In genomic region chr8:70440246-70440645, GRCm38 (mm10) we compare ENCODE assay signal across 8 mouse cellular contexts. TPM values are rescaled to one million over a fixed set of nuclear protein-coding genes. Genes with fewer than 3 reads are reported as not detected.
DNase-seq lines count a peak whose midpoint lies in the region; ATAC-seq lines count a peak whose summit lies in the region.
"Had no signal": no experiment of that assay in that cellular context is flagged by ENCODE, and none has a peak within 500 bp of the region (broad histone marks: within the 10 kb centered on the region; RNA-seq: fewer than 3 reads in every experiment).

No protein-coding gene starts in this region.

- no peak for DNase-seq in lung, postnatal 36 days
- DNase-seq in frontal cortex, postnatal 25 days (ENCODE audit: low spot score in 2 of 2): no peak
- no peak for DNase-seq in gastrocnemius, postnatal 10 days

- no peaks in the 10 kb centered on the region for H3K9me3 ChIP-seq in lung, embryonic 15.5 days
- no peaks in the 10 kb centered on the region for H3K9me3 ChIP-seq in embryonic facial prominence, embryonic 15.5 days (replicated peaks)
- H3K9me3 ChIP-seq in limb, embryonic 15.5 days: no peaks in the 10 kb centered on the region
- no peaks in the 10 kb centered on the region for H3K9me3 ChIP-seq in stomach, embryonic 16.5 days (replicated peaks; ENCODE audit: control insufficient read depth, low read length)

- no peak for ATAC-seq in lung, embryonic 15.5 days (ENCODE audit: borderline replicate concordance, extremely low read depth, low FRiP score, low TSS enrichment)
- ATAC-seq in embryonic facial prominence, embryonic 15.5 days (ENCODE audit: insufficient number of reproducible peaks, low FRiP score, low TSS enrichment, low read depth): no peak
- ATAC-seq in limb, embryonic 15.5 days (ENCODE audit: insufficient number of reproducible peaks, low FRiP score, low TSS enrichment, low read depth): no peak
- ATAC-seq in stomach, embryonic 16.5 days (ENCODE audit: insufficient read depth, low FRiP score): no peak

- H3K36me3 ChIP-seq in lung, embryonic 15.5 days: no peaks in the 10 kb centered on the region
- no peaks in the 10 kb centered on the region for H3K36me3 ChIP-seq in embryonic facial prominence, embryonic 15.5 days
- H3K36me3 ChIP-seq in limb, embryonic 15.5 days: peaks cover 4% of the 10 kb centered on the region; the same call in 1 of the 2 replicates
- no peaks in the 10 kb centered on the region for H3K36me3 ChIP-seq in stomach, embryonic 16.5 days (ENCODE audit: control insufficient read depth, insufficient read depth, low read length)

- no peaks in the 10 kb centered on the region for H3K27me3 ChIP-seq in lung, embryonic 15.5 days
- no peaks in the 10 kb centered on the region for H3K27me3 ChIP-seq in embryonic facial prominence, embryonic 15.5 days
- no peaks in the 10 kb centered on the region for H3K27me3 ChIP-seq in limb, embryonic 15.5 days
- no peaks in the 10 kb centered on the region for H3K27me3 ChIP-seq in stomach, embryonic 16.5 days (ENCODE audit: control insufficient read depth, insufficient read depth, low read length)

- 45% methylated on average over 3 of the region's 3 CpGs for WGBS in lung, embryonic 15.5 days
- WGBS in embryonic facial prominence, embryonic 15.5 days: 47% methylated on average over 3 of the region's 3 CpGs
- WGBS in limb, embryonic 15.5 days: 54% methylated on average over 3 of the region's 3 CpGs
- whole genome bisulfite sequencing in stomach, embryonic 16.5 days: 44% methylated on average over 3 of the region's 3 CpGs

- H3K27ac ChIP-seq in lung, embryonic 15.5 days: 0 out of 2 replicates have a peak overlapping the region, but pooled peaks have one; percentile 59
- H3K27ac ChIP-seq in embryonic facial prominence, embryonic 15.5 days (replicated peaks): no peak overlapping the region
- no peak overlapping the region for H3K27ac ChIP-seq in limb, embryonic 15.5 days
- H3K27ac ChIP-seq in stomach, embryonic 16.5 days (ENCODE audit: low read length): no peak overlapping the region

- peak overlapping the region; percentile 84 for H3K4me2 ChIP-seq in lung, embryonic 15.5 days
- peak overlapping the region; percentile 87 for H3K4me2 ChIP-seq in embryonic facial prominence, embryonic 15.5 days (replicated peaks)
- peak overlapping the region; percentile 87 for H3K4me2 ChIP-seq in limb, embryonic 15.5 days
- H3K4me2 ChIP-seq in stomach, embryonic 16.5 days (ENCODE audit: low read depth, low read length): peak overlapping the region; percentile 82

- no peak overlapping the region for H3K9ac ChIP-seq in lung, embryonic 15.5 days
- peak overlapping the region; percentile 56; the same call in 1 of the 2 replicates for H3K9ac ChIP-seq in embryonic facial prominence, embryonic 15.5 days
- no peak overlapping the region for H3K9ac ChIP-seq in limb, embryonic 15.5 days
- peak overlapping the region; percentile 74; the same call in 1 of the 2 replicates for H3K9ac ChIP-seq in stomach, embryonic 16.5 days (ENCODE audit: low read length)

- peaks cover 16% of the 10 kb centered on the region for H3K4me1 ChIP-seq in lung, embryonic 15.5 days
- peaks cover 16% of the 10 kb centered on the region for H3K4me1 ChIP-seq in embryonic facial prominence, embryonic 15.5 days
- H3K4me1 ChIP-seq in limb, embryonic 15.5 days: peaks cover 21% of the 10 kb centered on the region
- peaks cover 15% of the 10 kb centered on the region for H3K4me1 ChIP-seq in stomach, embryonic 16.5 days (ENCODE audit: control insufficient read depth, insufficient read depth, low read length)

- H3K4me3 ChIP-seq in lung, embryonic 15.5 days: peak overlapping the region; percentile 68
- H3K4me3 ChIP-seq in embryonic facial prominence, embryonic 15.5 days (replicated peaks): 0 out of 2 replicates have a peak overlapping the region, but pooled peaks have one; percentile 63
- H3K4me3 ChIP-seq in limb, embryonic 15.5 days: peak overlapping the region; percentile 58
- peak overlapping the region; percentile 69 for H3K4me3 ChIP-seq in stomach, embryonic 16.5 days (replicated peaks; ENCODE audit: low read length)

RNA-seq across cellular contexts. Expression of gene Crtc1, which starts 0.9 kb away (rescaled TPM):
- polyA plus RNA-seq in lung, embryonic 15.5 days (2015; fragmentation: Nextera tagmentation; extraction: Ambion mirVana): 14.2 and 17.6 TPM in 2 replicates
- 24.0 and 24.4 TPM in 2 replicates for polyA plus RNA-seq in embryonic facial prominence, embryonic 15.5 days (2015; fragmentation: Nextera tagmentation; extraction: Ambion mirVana)
- polyA plus RNA-seq in limb, embryonic 15.5 days (2015; fragmentation: Nextera tagmentation; extraction: Ambion mirVana): 22.2 and 22.4 TPM in 2 replicates
- 13.9 and 16.2 TPM in 2 replicates for polyA plus RNA-seq in stomach, embryonic 16.5 days (2015; fragmentation: Nextera tagmentation; extraction: Ambion mirVana)
- total RNA-seq in gastrocnemius, postnatal 10 days (2021): 10 to 100 TPM in 1 of 2 experiments, 1 to 10 TPM in 1; 8.9 to 12.0 TPM

RNA-seq across cellular contexts. Expression of gene Klhl26, which starts 36.5 kb away (rescaled TPM):
- 26.2 and 27.1 TPM in 2 replicates for polyA plus RNA-seq in lung, embryonic 15.5 days (2015; fragmentation: Nextera tagmentation; extraction: Ambion mirVana)
- polyA plus RNA-seq in embryonic facial prominence, embryonic 15.5 days (2015; fragmentation: Nextera tagmentation; extraction: Ambion mirVana): 27.6 and 28.1 TPM in 2 replicates
- 27.9 and 28.2 TPM in 2 replicates for polyA plus RNA-seq in limb, embryonic 15.5 days (2015; fragmentation: Nextera tagmentation; extraction: Ambion mirVana)
- 24.2 and 24.9 TPM in 2 replicates for polyA plus RNA-seq in stomach, embryonic 16.5 days (2015; fragmentation: Nextera tagmentation; extraction: Ambion mirVana)
- total RNA-seq in gastrocnemius, postnatal 10 days (2021): 1 to 10 TPM; 6.3 to 7.4 TPM

RNA-seq across cellular contexts. Expression of gene Tmem59l, which starts 46.9 kb away (rescaled TPM):
- polyA plus RNA-seq in lung, embryonic 15.5 days (2015; fragmentation: Nextera tagmentation; extraction: Ambion mirVana): 6.5 and 6.6 TPM in 2 replicates
- polyA plus RNA-seq in embryonic facial prominence, embryonic 15.5 days (2015; fragmentation: Nextera tagmentation; extraction: Ambion mirVana): 16.5 and 18.7 TPM in 2 replicates
- 6.9 and 9.6 TPM in 2 replicates for polyA plus RNA-seq in limb, embryonic 15.5 days (2015; fragmentation: Nextera tagmentation; extraction: Ambion mirVana)
- 2.8 and 4.3 TPM in 2 replicates for polyA plus RNA-seq in stomach, embryonic 16.5 days (2015; fragmentation: Nextera tagmentation; extraction: Ambion mirVana)
- total RNA-seq in gastrocnemius, postnatal 10 days (2021): under 1 TPM; 0.18 to 0.26 TPM
- total RNA-seq: granulocyte monocyte progenitor cell, adult 5-6 weeks had no signal

RNA-seq across cellular contexts. Expression of gene Crlf1, which starts 52.7 kb away (rescaled TPM):
- 181 and 186 TPM in 2 replicates for polyA plus RNA-seq in lung, embryonic 15.5 days (2015; fragmentation: Nextera tagmentation; extraction: Ambion mirVana)
- 151 and 159 TPM in 2 replicates for polyA plus RNA-seq in embryonic facial prominence, embryonic 15.5 days (2015; fragmentation: Nextera tagmentation; extraction: Ambion mirVana)
- 91.2 and 97.7 TPM in 2 replicates for polyA plus RNA-seq in limb, embryonic 15.5 days (2015; fragmentation: Nextera tagmentation; extraction: Ambion mirVana)
- 3.4 and 4.9 TPM in 2 replicates for polyA plus RNA-seq in stomach, embryonic 16.5 days (2015; fragmentation: Nextera tagmentation; extraction: Ambion mirVana)
- total RNA-seq in gastrocnemius, postnatal 10 days (2021): 1 to 10 TPM; 2.8 to 3.4 TPM
- total RNA-seq: granulocyte monocyte progenitor cell, adult 5-6 weeks had no signal

Comparison
In these comparisons a context has a peak if more than half of its experiments do, and no peak if none do; other contexts are left out.
1. H3K9ac ChIP-seq: peak in embryonic facial prominence, embryonic 15.5 days (single experiment) and stomach, embryonic 16.5 days (single experiment); none in lung, embryonic 15.5 days (single experiment) and limb, embryonic 15.5 days (single experiment).
2. Peak in every context shown above with its lines, with median percentiles within 50 percentile points of each other: H3K4me2 ChIP-seq and H3K4me3 ChIP-seq.